Mouse (Mus musculus) adrenal gland, postnatal 25 days (tissue): Measurements from ENCODE around the gene Gpr183. TPM values are rescaled to one million over a fixed set of nuclear protein-coding genes. Genes with fewer than 3 reads are reported as not detected.

Source experiments
- DNase-seq: peaks from one replicate; pipeline ENCODE4 v3.0.0; 2021; ENCODE audit warnings: mixed read lengths
- long read RNA-seq: library from polyadenylated mRNA; stranded (forward); transcript quantifications from one replicate; pipeline ENCODE4 v2.0.0, GENCODE M21; 2021
- total RNA-seq: library from RNA; stranded (reverse); gene quantifications from 2 replicates; pipeline ENCODE4 v1.2.3, GENCODE M21; 2021

The Gpr183 gene
- 0.67 and 0.91 TPM in 2 replicates for total RNA-seq
- long read RNA-seq, partial matches to known transcripts = 0 of 1 reads
- long read RNA-seq, other reads (novel, unspliced or antisense) = 0 of 1 reads

- no peak for DNase-seq
These were observed at the start of gene Gpr183 for GRCm38 (mm10) chr14:121964990-121965389. Gpr183 (minus strand) TSS chr14:121965195.

DNA sequence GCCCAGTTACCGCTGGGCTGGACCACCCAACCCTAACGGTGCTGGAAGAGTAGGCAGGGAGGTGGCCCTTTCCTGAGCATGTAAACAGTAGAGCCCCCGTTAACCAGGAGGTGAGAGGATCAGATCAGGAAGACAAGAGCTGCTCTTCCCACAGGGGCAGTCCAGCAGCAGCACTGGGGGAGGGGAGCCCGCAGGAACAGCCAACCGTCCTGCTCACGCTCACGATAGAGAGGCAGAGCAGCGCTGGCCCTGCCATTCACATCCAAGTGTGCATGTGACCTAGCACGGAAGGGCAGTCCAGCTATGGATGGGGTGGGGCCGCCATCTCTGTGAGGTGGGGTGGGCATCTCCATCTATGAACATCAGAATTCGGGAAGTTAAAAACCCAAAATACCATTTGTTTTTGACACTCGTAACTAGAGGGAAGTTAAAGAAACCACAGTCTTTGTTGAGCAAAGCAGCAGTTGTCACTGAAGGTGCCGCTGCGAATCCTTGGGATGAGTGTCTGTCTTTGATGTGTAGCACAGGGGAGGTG, 48.5 kb upstream of the Gpr183 start:
- DNase-seq = no peak

DNA sequence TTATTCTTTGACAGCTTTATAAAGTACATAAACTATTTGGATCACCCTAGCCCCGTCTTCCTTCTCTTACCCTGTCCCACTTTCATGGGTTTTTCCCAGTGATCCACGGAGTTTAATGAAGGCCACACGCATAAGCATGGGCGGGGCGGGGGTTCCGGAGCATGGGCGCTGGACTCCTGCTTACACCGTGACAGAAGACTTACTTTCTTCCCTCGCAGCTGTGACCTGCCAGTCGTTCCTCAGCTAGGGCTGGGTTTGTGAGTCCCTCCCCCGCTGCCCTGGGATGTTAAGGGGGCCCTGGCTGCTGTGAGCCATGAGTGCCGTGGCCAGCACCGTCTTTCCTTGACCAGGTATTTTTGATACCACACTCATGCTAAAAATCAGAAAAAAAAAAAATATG, 47.8 kb upstream of the Gpr183 start:
- no peak for DNase-seq

GRCm38 (mm10) chr14:122012193-122012592, 47.2 kb upstream of the Gpr183 start:
- DNase-seq = no peak

GRCm38 (mm10) chr14:122011768-122012167, 46.8 kb upstream of the Gpr183 start:
- no peak for DNase-seq

- DNase-seq = no peak
These were observed 45.3 kb upstream of the Gpr183 start for GRCm38 (mm10) chr14:122010301-122010700.

- no peak for DNase-seq
These were observed 44.5 kb upstream of the Gpr183 start for GRCm38 (mm10) chr14:122009502-122009901.

DNA sequence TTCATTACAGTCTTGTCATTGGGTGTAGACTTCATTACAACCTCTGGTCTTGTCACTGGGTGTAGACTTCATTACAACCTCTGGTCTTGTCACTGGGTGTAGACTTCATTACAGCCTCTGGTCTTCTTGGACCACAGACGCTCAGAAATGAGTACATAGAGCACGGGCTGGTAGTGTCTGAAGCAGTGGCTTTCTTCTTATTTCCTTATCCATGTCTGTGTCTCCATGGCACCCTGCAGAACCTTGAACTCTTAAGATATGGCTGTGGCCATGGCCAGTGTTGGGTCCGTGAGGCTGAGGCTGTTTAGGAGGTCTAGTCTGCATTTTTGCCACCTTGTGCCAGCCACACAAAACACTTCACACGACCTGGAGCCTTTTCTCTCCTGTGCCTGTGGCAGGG, 43.3 kb upstream of the Gpr183 start:
- no peak for DNase-seq

DNA sequence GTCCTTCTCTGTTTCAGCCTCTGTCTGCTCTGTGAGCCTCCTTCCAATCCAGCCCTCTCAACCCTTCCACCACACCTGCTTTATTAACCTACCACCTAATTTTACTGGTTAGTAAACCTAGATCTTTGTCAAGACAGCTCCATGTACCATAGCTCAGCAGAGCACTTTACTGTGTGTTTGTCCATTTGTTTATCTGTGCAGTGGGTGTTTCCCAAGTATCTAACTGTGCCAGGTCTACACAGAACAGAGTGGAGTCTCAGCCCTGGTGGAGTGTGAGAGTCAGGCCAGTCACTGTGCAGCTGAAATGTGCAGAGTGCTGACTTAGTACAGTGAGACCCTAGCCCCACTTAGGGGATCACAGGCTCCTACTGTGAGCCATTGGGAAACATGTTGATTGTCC, 38.8 kb upstream of the Gpr183 start:
- no peak for DNase-seq

DNA sequence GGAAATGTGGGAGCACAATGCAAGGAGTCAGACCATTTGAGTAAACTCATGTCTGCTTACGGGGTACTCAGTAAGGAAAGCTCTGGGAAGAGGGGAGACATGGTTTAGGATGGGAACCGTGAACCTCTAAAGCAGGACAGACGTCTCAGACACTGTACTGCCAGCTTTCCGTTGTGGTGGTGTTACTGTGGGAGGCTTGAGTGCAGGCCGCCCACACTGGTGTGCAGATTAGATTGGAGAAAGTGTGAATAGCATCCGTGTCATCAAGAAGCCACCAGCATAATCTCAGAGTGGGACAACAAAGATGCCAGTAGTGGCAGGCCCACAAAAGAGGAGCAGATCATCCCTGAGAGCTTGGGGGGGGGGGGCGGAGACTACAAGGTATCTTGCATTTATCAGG, 37.2 kb upstream of the Gpr183 start:
- no peak for DNase-seq

GRCm38 (mm10) chr14:122000346-122001105, 35.5 kb upstream of the Gpr183 start:
- no peak for DNase-seq

GRCm38 (mm10) chr14:121999455-121999854, 34.5 kb upstream of the Gpr183 start:
- no peak for DNase-seq

DNA sequence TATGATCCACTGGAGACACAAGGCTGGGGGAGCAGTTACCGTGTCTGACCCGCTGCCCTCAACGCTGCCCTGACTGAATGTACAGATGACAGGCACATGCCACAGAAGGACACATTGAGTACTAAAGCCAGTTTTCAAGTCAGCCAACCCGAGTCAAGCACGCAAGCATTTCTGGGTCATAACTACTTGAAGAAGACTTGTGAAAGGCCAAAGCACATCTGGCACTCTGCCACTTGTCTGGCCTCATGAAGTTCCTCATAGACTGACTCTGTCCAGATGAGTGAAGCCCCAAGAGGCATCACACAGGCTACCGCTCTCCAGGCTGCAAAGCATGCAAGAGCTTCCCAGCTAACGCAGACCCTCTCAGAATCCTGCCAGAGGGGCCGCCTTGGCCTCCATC, 31.8 kb upstream of the Gpr183 start:
- DNase-seq = peak; percentile 42

GRCm38 (mm10) chr14:121995557-121995870, 30.5 kb upstream of the Gpr183 start:
- no peak for DNase-seq

DNA sequence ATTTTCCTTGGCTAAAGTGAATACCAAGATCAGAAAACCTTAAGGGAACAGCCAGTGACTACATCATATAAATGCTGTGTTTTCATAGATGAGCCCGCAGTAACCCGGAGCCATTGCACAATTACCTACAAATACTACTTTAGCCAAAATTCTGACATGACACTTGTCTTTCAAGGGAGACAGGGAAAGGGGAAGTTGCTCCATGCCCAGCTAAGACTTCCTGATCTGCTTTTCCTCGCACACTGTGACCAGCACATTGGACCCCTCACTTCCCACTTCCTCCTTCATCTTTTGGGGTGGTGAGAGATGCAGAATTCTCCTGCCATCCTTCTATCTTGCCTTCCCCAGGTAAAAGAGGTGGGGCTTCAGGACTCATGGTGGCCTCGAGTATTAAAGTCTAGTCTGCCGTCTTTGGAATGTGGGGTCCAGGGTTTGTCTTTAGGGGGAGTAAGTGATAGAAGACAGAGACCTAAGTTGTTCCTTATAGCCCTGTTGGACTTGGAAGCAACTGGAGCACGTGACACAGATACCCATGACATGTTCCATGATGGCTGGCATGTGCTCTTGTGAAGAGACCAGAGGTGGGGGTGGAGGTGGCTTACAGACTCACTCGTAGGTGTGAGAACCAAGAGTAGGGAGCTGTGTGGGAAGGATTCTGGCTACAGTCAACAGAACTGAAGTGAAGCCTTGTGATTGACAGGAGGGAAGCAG, 30.0 kb upstream of the Gpr183 start:
- no peak for DNase-seq

GRCm38 (mm10) chr14:121994171-121994700, 29.2 kb upstream of the Gpr183 start:
- no peak for DNase-seq

- DNase-seq = no peak
These were observed 28.6 kb upstream of the Gpr183 start for GRCm38 (mm10) chr14:121993616-121994015.

- DNase-seq = no peak
These were observed 27.6 kb upstream of the Gpr183 start for GRCm38 (mm10) chr14:121992395-121993280.

- no peak for DNase-seq
These were observed 26.9 kb upstream of the Gpr183 start for GRCm38 (mm10) chr14:121991921-121992320.

GRCm38 (mm10) chr14:121990897-121991296, 25.9 kb upstream of the Gpr183 start:
- DNase-seq = no peak

- no peak for DNase-seq
These were observed 24.9 kb upstream of the Gpr183 start for GRCm38 (mm10) chr14:121989869-121990268.

GRCm38 (mm10) chr14:121989331-121989730, 24.3 kb upstream of the Gpr183 start:
- DNase-seq = no peak
